Mouse (Mus musculus) hindbrain, postnatal 0 days (tissue): ENCODE data around the gene Kirrel3. TPM values are rescaled to one million over a fixed set of nuclear protein-coding genes. Genes with fewer than 3 reads are reported as not detected.
A peak's percentile ranks its signal among the peaks of the same experiment; 100 is the strongest.

Experiments used
- ATAC-seq: fragments of 200-750 bp; cut with Nextera tagmentation; 2 replicates; pipeline ENCODE4 v1.8.0; 2017; ENCODE audit warnings: mild to moderate bottlenecking, moderate TSS enrichment, moderate library complexity
- DNase-seq: peaks from one replicate; pipeline ENCODE4 v3.0.0-alpha.2; 2015; ENCODE audit warnings: low spot score
- H3K27ac ChIP-seq: fragments of 300-500 bp; sonication (generic); 2 replicates; pipeline ENCODE4 v1.5.1; 2014; ENCODE audit warnings: mild to moderate bottlenecking
- H3K27me3 ChIP-seq: fragments of 300-500 bp; sonication (generic); 2 replicates; pipeline ENCODE4 v1.6.1; 2014; ENCODE audit warnings: low read length, mixed read lengths; ENCODE audit not compliant: insufficient read depth
- H3K36me3 ChIP-seq: fragments of 300-500 bp; sonication (generic); 2 replicates; pipeline ENCODE4 v1.6.1; 2014; ENCODE audit warnings: low read length, mixed read lengths; ENCODE audit not compliant: insufficient read depth
- H3K4me1 ChIP-seq: fragments of 300-500 bp; sonication (generic); 2 replicates; pipeline ENCODE4 v1.6.1; 2014; ENCODE audit warnings: antibody characterized with exemption, low read length, mixed read lengths; ENCODE audit not compliant: insufficient read depth
- H3K4me2 ChIP-seq: fragments of 300-500 bp; sonication (generic); 2 replicates; pipeline ENCODE4 v1.6.1; 2014; ENCODE audit warnings: low read depth, mild to moderate bottlenecking, low read length, moderate library complexity, mixed read lengths
- H3K4me3 ChIP-seq: fragments of 300-500 bp; sonication (generic); 2 replicates; pipeline ENCODE4 v1.5.1; 2014; ENCODE audit warnings: low read length
- H3K9ac ChIP-seq: fragments of 300-500 bp; sonication (generic); replicated peaks from 2 replicates; pipeline ENCODE4 v1.6.1; 2014; ENCODE audit warnings: mild to moderate bottlenecking, low read length, moderate library complexity, mixed read lengths
- H3K9me3 ChIP-seq: fragments of 300-500 bp; sonication (generic); 2 replicates; pipeline ENCODE4 v1.6.1; 2016; ENCODE audit warnings: low read length, mixed read lengths
- CTCF ChIP-seq: IDR thresholded peaks from 2 replicates; pipeline ENCODE4 v1.5.1; 2016; ENCODE audit warnings: antibody characterized with exemption, control low read depth, low read depth
- WGBS: fragments of 180-500 bp; shearing (Covaris S2); extraction: QIAGEN DNeasy Blood & Tissue Kit; methylation state at CpG from one replicate; pipeline ENCODE4 v1.1.7; 2014; 5-methylcytosine and 5-hydroxymethylcytosine counted together
- polyA plus RNA-seq: library from polyadenylated mRNA; unstranded; fragments of >200 nt; fragmentation: Nextera tagmentation; extraction: Ambion mirVana; gene quantifications from 2 replicates; pipeline ENCODE4 v1.2.1, GENCODE M21; 2015
- total RNA-seq: library from RNA; depleted of rRNA; stranded (reverse); fragments of >200 nt; gene quantifications from 2 replicates; pipeline ENCODE4 v1.2.3, GENCODE M21; 2014

Gene Kirrel3
- total and polyA plus RNA-seq, 2 experiments from 2014 or later = 40.6 to 44.9 TPM

DNA sequence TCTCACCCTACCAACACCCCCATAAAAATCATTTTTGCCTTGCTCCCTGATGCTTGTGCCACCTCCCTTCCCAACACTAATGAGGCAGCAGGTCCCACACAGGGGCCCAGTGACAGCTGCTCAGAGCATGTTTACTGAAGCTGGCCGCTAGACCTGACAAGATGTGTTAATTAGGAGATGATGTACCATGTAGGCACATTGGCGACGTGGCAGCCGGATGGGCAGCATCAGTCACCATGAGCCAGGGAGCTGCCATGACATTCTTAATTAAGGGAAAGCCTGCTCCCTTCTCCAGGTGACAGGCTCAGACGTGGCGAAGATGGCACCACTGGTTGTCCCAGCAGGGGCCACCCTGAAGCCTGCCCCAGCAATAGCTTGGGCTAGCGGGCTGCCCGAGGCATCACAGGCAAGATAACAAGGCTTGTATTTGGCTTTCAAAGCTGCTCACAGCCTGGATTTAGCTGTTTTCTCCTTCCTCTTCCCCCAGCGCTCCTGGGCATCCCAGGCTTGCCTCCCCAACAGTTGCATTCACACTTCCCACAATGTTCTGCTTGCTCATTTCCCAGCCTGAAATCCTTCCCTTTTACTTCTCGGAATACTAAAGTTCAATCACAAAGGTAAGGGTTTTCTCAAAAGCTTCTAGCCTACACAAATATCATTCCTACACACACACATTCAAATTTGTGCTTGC, 357.7 kb downstream of the Kirrel3 start:
- DNase-seq (peak; percentile 61), ATAC-seq (peak; percentile 58; the same call in 1 of the 2 replicates)
- Histone ChIP-seq H3K9me3 (no peaks in the 10 kb centered on the region), H3K4me1 (0 out of 2 replicates have a peak, but pooled peaks cover 4% of the 10 kb centered on the region), H3K4me3 (no peak overlapping the region), H3K36me3 (no peaks in the 10 kb centered on the region), H3K9ac (no peak overlapping the region), H3K4me2 (no peak overlapping the region), H3K27ac (no peak overlapping the region), H3K27me3 (no peaks in the 10 kb centered on the region)
- no peak for TF ChIP-seq CTCF
- 55% methylated on average over 10 of the region's 10 CpGs for WGBS

DNA sequence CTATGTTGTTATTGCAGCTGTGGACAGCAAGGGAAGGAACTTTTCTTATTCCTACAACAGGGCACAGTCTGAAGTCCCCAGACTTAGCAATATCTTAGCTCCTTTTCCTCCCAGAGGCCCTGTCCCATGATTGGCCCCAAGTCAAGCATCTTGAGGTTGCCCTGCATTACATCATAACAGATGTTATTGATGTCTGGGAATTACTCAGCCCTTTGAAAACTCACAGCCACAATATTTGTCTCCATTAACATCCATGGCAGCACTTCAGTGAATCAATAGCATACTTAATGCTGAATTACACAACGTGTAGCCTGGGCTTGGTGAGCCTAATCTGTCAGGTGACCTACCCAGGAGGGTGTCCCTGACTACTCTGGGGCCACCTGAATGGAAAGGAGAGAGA, 360.7 kb downstream of the Kirrel3 start:
- Histone ChIP-seq H3K4me3 (no peak overlapping the region), H3K4me2 (no peak overlapping the region), H3K4me1 (no peaks in the 10 kb centered on the region), H3K27me3 (no peaks in the 10 kb centered on the region), H3K27ac (no peak overlapping the region), H3K9ac (no peak overlapping the region), H3K36me3 (no peaks in the 10 kb centered on the region), H3K9me3 (no peaks in the 10 kb centered on the region)
- ATAC-seq = no peak
- DNase-seq = no peak
- WGBS = 38% methylated on average over 1 of the region's 1 CpGs
- TF ChIP-seq CTCF = no peak

DNA sequence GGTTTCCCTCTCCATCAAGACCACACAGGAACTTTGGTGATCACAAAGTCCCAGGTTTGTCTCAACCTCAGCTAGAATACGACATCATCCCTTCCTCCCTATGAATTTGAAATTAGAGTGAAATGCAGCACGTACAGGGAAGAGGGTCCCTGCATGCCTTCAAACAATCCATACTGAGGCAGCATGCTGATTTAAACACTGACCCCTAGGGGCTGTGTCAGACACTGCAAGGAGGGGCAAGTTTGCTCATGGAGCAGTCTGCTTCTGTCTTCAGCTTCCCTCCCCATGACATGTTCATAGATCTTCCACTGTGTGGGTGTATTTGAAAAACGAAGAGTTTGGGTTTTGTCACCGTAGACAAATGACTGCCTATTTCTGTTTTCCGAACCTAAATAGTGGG, 362.0 kb downstream of the Kirrel3 start:
- WGBS = 65% methylated on average over 5 of the region's 5 CpGs
- DNase-seq = no peak
- TF ChIP-seq CTCF = peak; percentile 68

DNA sequence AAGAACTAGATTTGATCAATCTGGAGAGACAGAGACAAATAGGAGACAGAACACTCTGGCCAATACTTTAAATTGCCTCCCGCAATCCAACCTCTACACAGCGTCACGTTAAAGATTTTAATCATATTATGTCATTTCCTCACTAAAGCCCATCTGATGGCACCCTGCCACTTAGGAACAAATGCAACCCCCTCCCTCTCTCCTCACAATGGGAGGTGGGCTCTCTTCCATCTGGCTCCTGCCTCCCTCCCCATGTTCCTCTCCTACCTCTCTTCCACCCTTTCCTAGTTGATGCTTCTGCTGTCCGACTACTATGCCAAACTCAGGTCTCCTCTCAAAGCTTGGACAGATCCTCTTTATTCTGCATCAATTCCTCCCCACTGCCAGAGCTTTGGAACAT, 365.4 kb downstream of the Kirrel3 start:
- Histone ChIP-seq H3K27ac (no peak overlapping the region), H3K4me1 (no peaks in the 10 kb centered on the region), H3K4me3 (no peak overlapping the region), H3K9me3 (no peaks in the 10 kb centered on the region), H3K27me3 (no peaks in the 10 kb centered on the region), H3K4me2 (no peak overlapping the region), H3K36me3 (no peaks in the 10 kb centered on the region), H3K9ac (no peak overlapping the region)
- TF ChIP-seq CTCF = no peak
- WGBS = 60% methylated on average over 4 of the region's 4 CpGs
- no peak for DNase-seq
- ATAC-seq = no peak

More for the DNA sequence above, 362.0 kb downstream of the Kirrel3 start:
- no peaks in the 10 kb centered on the region for H3K36me3 ChIP-seq
- H3K27me3 ChIP-seq = no peaks in the 10 kb centered on the region
- no peak overlapping the region for H3K4me3 ChIP-seq
- no peaks in the 10 kb centered on the region for H3K9me3 ChIP-seq
- peak; percentile 43; the same call in 1 of the 2 replicates for ATAC-seq
- H3K4me1 ChIP-seq = no peaks in the 10 kb centered on the region
- H3K27ac ChIP-seq = no peak overlapping the region
- H3K9ac ChIP-seq = no peak overlapping the region
- no peak overlapping the region for H3K4me2 ChIP-seq

DNA sequence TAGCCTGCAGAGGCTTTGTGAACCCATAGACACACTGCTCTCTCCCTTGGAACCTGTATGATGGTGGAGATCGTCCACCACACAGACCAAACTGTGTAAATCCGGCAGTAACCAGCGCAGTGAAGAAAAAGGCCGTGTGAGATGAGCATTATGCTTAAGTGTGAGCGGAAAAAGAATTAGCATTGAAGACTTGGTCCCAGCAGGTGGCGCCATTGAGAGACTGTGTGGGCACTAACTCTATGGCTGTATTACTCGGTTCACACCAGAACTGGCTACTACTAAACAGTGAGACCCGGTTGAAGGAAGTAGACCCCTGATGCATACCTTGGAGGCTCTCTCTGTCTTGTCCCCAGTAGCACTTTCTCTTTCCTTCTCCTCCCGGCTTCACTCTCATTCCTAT, 371.9 kb downstream of the Kirrel3 start:
- DNase-seq (peak; percentile 38), ATAC-seq (no peak)
- H3K4me1 ChIP-seq = no peaks in the 10 kb centered on the region
- H3K4me3 ChIP-seq = no peak overlapping the region
- no peaks in the 10 kb centered on the region for H3K9me3 ChIP-seq
- no peak overlapping the region for H3K9ac ChIP-seq
- H3K27ac ChIP-seq = no peak overlapping the region
- H3K36me3 ChIP-seq = no peaks in the 10 kb centered on the region
- H3K27me3 ChIP-seq = no peaks in the 10 kb centered on the region
- 61% methylated on average over 9 of the region's 9 CpGs for WGBS
- TF ChIP-seq CTCF = peak; percentile 52
- no peak overlapping the region for H3K4me2 ChIP-seq

DNA sequence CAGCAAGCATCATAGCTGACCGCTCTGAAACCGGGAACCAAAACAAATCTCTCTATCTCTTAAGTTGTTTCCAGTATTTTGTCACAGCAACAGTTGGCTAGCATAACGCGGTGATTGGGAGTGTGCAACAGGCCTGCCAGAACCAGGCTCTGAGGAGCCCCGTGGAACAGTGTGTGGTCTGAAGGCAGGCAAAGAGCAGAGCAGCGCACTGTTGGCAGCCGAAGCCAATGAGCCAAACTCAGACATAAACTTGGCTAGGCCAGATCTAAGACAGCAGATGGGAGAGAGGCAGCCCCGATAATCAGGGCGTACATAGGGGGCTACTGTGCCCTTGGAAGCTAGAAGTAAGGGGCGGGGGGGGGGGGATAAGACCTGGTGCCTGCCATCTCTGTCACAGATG, 372.4 kb downstream of the Kirrel3 start:
- WGBS = 70% methylated on average over 10 of the region's 10 CpGs

DNA sequence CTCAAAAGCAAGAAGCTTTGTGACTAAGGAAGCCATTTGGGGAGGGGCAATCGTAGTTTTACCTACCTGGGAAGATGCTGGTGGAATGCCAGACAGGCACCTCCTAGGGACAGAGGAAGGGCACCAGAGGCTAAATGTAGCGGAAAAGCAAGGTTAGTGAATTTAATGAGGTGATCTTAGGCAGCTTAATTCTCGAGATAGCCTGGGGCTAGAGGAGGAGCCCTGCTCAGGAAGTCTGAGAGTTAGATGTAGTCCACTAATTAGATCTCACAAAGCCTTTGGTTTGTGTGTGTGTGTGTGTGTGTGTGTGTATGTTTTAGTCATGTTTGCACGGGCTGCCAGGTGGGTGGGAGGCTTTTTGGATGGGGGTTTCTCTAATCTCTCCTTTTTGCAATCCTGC, 375.2 kb downstream of the Kirrel3 start:
- H3K36me3 ChIP-seq = no peaks in the 10 kb centered on the region
- no peak overlapping the region for H3K4me3 ChIP-seq
- 46% methylated on average over 4 of the region's 4 CpGs for WGBS
- no peak for ATAC-seq
- H3K9me3 ChIP-seq = no peaks in the 10 kb centered on the region
- no peak overlapping the region for H3K9ac ChIP-seq
- H3K27ac ChIP-seq = no peak overlapping the region
- peak; percentile 20 for DNase-seq
- H3K27me3 ChIP-seq = no peaks in the 10 kb centered on the region
- no peak overlapping the region for H3K4me2 ChIP-seq
- H3K4me1 ChIP-seq = no peaks in the 10 kb centered on the region
- no peak for TF ChIP-seq CTCF

More for the DNA sequence above, 372.4 kb downstream of the Kirrel3 start:
- TF ChIP-seq CTCF = no peak
- Histone ChIP-seq H3K9ac (no peak overlapping the region), H3K4me3 (no peak overlapping the region), H3K27ac (no peak overlapping the region), H3K36me3 (no peaks in the 10 kb centered on the region), H3K4me1 (no peaks in the 10 kb centered on the region), H3K4me2 (no peak overlapping the region), H3K9me3 (no peaks in the 10 kb centered on the region), H3K27me3 (no peaks in the 10 kb centered on the region)
- ATAC-seq = 0 out of 2 replicates have a peak, but pooled peaks have one; percentile 17
- DNase-seq = peak; percentile 23
